Mouse (Mus musculus) midbrain, embryonic 15.5 days (tissue): ENCODE measurements at regions not wholly inside any gene's neighbourhood (a gene's known extent, or its start where the extent isn't known, plus 50 kb on each side); places are given as distances from the start of the nearest gene placed in this dataset.

Experiments
- ATAC-seq: fragments of 200-750 bp; cut with Nextera tagmentation; replicated peaks from 2 replicates; pipeline ENCODE4 v1.8.0; 2017; ENCODE audit warnings: moderate TSS enrichment
- H3K27ac ChIP-seq: fragments of 300-500 bp; sonication (generic); 2 replicates; pipeline ENCODE4 v1.5.1; 2015; ENCODE audit warnings: mild to moderate bottlenecking, inconsistent platforms
- H3K27me3 ChIP-seq: fragments of 300-500 bp; sonication (generic); replicated peaks from 2 replicates; pipeline ENCODE4 v1.6.1; 2015; ENCODE audit warnings: inconsistent platforms
- H3K36me3 ChIP-seq: fragments of 300-500 bp; sonication (generic); replicated peaks from 2 replicates; pipeline ENCODE4 v1.6.1; 2015; ENCODE audit warnings: inconsistent platforms
- H3K4me1 ChIP-seq: fragments of 300-500 bp; sonication (generic); 2 replicates; pipeline ENCODE4 v1.6.1; 2015; ENCODE audit warnings: inconsistent platforms
- H3K4me2 ChIP-seq: fragments of 300-500 bp; sonication (generic); 2 replicates; pipeline ENCODE4 v1.6.1; 2015; ENCODE audit warnings: inconsistent platforms, mild to moderate bottlenecking, moderate library complexity
- H3K4me3 ChIP-seq: fragments of 300-500 bp; sonication (generic); 2 replicates; pipeline ENCODE4 v1.5.1; 2015; ENCODE audit warnings: mild to moderate bottlenecking, inconsistent platforms
- H3K9ac ChIP-seq: fragments of 300-500 bp; sonication (generic); 2 replicates; pipeline ENCODE4 v1.6.1; 2015; ENCODE audit warnings: mild to moderate bottlenecking, inconsistent platforms
- H3K9me3 ChIP-seq: fragments of 300-500 bp; sonication (generic); 2 replicates; pipeline ENCODE4 v1.6.1; 2016; ENCODE audit warnings: inconsistent platforms
- WGBS: fragments of 180-500 bp; shearing (Covaris S2); methylation state at CpG from one replicate; pipeline ENCODE4 v1.1.7; 2015; ENCODE audit warnings: mixed read lengths; 5-methylcytosine and 5-hydroxymethylcytosine counted together

GRCm38 (mm10) chr12:16391630-16392269, 219.0 kb downstream of the Lpin1 start:
- no peak overlapping the region for H3K27ac ChIP-seq
- no peaks in the 10 kb centered on the region for H3K9me3 ChIP-seq
- H3K9ac ChIP-seq: no peak overlapping the region
- no peaks in the 10 kb centered on the region for H3K27me3 ChIP-seq
- no peak for ATAC-seq
- H3K4me3 ChIP-seq: no peak overlapping the region
- no peaks in the 10 kb centered on the region for H3K36me3 ChIP-seq
- H3K4me2 ChIP-seq: no peak overlapping the region
- H3K4me1 ChIP-seq: no peaks in the 10 kb centered on the region
- WGBS: 79% methylated on average over 5 of the region's 5 CpGs

DNA sequence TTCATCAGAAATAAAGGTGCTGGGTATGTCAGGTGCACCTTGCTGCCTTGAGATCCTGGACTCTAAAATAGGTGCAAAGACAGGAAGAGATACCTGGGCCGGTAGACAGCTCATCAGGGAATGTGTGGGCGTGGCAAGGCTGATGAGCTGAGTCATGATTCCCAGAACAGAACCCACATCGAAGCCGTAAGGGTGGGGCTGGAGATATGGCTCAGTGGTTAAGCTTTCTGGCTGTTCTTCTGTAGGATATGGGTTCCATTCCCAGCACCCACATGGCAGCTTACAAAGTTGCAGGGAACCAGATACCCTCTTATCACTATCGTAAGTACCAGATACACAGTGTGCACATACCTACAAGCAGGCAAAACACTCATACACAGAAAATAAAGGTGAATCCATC, 219.6 kb downstream of the Lpin1 start:
- no peak for ATAC-seq
- H3K4me1 ChIP-seq: no peaks in the 10 kb centered on the region
- H3K36me3 ChIP-seq: no peaks in the 10 kb centered on the region
- no peak overlapping the region for H3K4me3 ChIP-seq
- no peak overlapping the region for H3K9ac ChIP-seq
- no peak overlapping the region for H3K27ac ChIP-seq
- H3K27me3 ChIP-seq: no peaks in the 10 kb centered on the region
- no peak overlapping the region for H3K4me2 ChIP-seq
- WGBS: 93% methylated on average over 5 of the region's 5 CpGs
- H3K9me3 ChIP-seq: no peaks in the 10 kb centered on the region

DNA sequence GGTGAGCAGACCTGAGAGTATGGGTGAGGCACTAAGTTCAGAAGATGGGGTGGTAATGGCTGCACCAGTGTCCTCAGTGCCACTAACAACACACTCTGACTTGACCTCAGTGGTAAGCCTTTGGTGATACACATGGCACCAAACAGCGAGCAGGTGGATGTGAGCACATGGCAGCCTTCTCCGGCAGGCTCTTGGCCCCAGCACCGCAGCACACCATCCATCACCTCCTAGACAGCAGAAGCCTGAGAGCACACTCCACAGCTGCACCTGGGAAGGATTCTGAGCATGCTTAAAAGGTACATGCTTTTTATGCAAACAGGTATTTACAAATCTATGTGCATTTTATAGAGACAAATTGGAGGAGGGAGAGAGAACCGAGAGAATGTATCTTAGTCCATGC, 223.7 kb downstream of the Lpin1 start:
- no peak overlapping the region for H3K4me2 ChIP-seq
- no peak overlapping the region for H3K9ac ChIP-seq
- WGBS: 93% methylated on average over 4 of the region's 4 CpGs
- ATAC-seq: no peak
- no peaks in the 10 kb centered on the region for H3K9me3 ChIP-seq
- no peaks in the 10 kb centered on the region for H3K4me1 ChIP-seq
- H3K27me3 ChIP-seq: no peaks in the 10 kb centered on the region
- H3K36me3 ChIP-seq: no peaks in the 10 kb centered on the region
- no peak overlapping the region for H3K27ac ChIP-seq
- H3K4me3 ChIP-seq: no peak overlapping the region

- WGBS: 88% methylated on average over 1 of the region's 1 CpGs
- Histone ChIP-seq H3K4me2 (no peak overlapping the region), H3K4me3 (no peak overlapping the region), H3K9ac (no peak overlapping the region), H3K36me3 (no peaks in the 10 kb centered on the region), H3K9me3 (no peaks in the 10 kb centered on the region), H3K27ac (no peak overlapping the region), H3K27me3 (no peaks in the 10 kb centered on the region), H3K4me1 (no peaks in the 10 kb centered on the region)
- no peak for ATAC-seq
Observed at GRCm38 (mm10) chr12:16384396-16384795, 226.4 kb downstream of the Lpin1 start.

DNA sequence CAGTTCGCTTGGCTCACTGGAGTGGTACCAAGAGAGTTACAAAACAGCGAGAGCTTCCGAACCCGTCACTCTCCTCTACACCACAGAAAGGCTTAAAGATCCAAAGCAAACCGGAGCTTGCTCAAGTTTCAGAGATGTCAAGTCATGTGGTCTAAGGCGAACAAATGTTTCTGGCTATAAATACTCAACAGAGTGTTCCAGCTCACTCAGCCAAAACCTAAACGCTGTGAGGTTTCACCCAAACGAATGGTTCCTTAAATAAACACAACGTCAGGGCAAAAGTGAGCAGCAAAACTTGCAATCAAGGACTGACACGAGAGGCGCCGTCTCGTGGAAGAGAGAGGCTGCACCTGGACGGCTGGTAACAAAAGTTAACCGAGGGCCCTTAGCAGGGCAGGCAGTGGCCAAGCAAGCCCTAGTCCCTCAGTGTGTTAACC, 227.2 kb downstream of the Lpin1 start:
- no peak overlapping the region for H3K4me3 ChIP-seq
- H3K27me3 ChIP-seq: no peaks in the 10 kb centered on the region
- no peaks in the 10 kb centered on the region for H3K4me1 ChIP-seq
- no peak overlapping the region for H3K9ac ChIP-seq
- ATAC-seq: no peak
- H3K4me2 ChIP-seq: no peak overlapping the region
- no peaks in the 10 kb centered on the region for H3K36me3 ChIP-seq
- H3K27ac ChIP-seq: no peak overlapping the region
- no peaks in the 10 kb centered on the region for H3K9me3 ChIP-seq
- 87% methylated on average over 15 of the region's 15 CpGs for WGBS

GRCm38 (mm10) chr12:16382417-16382988, 228.3 kb downstream of the Lpin1 start:
- Histone ChIP-seq H3K36me3 (no peaks in the 10 kb centered on the region), H3K9me3 (no peaks in the 10 kb centered on the region), H3K4me2 (no peak overlapping the region), H3K9ac (no peak overlapping the region), H3K27me3 (no peaks in the 10 kb centered on the region), H3K4me3 (no peak overlapping the region), H3K27ac (no peak overlapping the region), H3K4me1 (no peaks in the 10 kb centered on the region)
- no peak for ATAC-seq
- WGBS: 76% methylated on average over 11 of the region's 11 CpGs

GRCm38 (mm10) chr12:16381026-16381425, 229.7 kb downstream of the Lpin1 start:
- no peaks in the 10 kb centered on the region for H3K9me3 ChIP-seq
- WGBS: 87% methylated on average over 4 of the region's 4 CpGs
- no peaks in the 10 kb centered on the region for H3K27me3 ChIP-seq
- ATAC-seq: no peak
- H3K4me2 ChIP-seq: no peak overlapping the region
- H3K4me1 ChIP-seq: no peaks in the 10 kb centered on the region
- H3K27ac ChIP-seq: no peak overlapping the region
- no peak overlapping the region for H3K9ac ChIP-seq
- H3K36me3 ChIP-seq: no peaks in the 10 kb centered on the region
- H3K4me3 ChIP-seq: no peak overlapping the region

DNA sequence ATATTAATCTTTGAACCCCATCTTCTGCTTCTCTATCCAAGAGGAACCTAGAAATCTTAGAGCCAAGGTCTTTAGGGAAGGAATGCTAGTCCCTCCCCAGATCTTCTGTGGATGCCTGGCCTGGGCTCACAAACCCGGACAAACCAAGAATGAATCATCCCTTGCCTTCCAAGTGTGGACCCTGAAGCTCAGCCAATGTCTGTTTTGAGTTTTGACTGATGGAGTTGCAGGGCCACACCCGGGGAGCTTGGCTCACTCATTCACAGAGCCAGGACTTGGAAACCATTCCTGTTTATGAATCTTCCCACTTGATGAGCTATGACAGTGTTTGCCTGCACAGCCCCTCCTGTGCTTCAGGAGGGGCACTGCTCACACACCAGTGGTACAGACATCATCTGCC, 230.4 kb downstream of the Lpin1 start:
- H3K27me3 ChIP-seq: no peaks in the 10 kb centered on the region
- WGBS: 78% methylated on average over 2 of the region's 2 CpGs
- no peaks in the 10 kb centered on the region for H3K9me3 ChIP-seq
- ATAC-seq: no peak
- H3K4me3 ChIP-seq: no peak overlapping the region
- no peak overlapping the region for H3K9ac ChIP-seq
- no peak overlapping the region for H3K27ac ChIP-seq
- no peak overlapping the region for H3K4me2 ChIP-seq
- no peaks in the 10 kb centered on the region for H3K4me1 ChIP-seq
- H3K36me3 ChIP-seq: no peaks in the 10 kb centered on the region

DNA sequence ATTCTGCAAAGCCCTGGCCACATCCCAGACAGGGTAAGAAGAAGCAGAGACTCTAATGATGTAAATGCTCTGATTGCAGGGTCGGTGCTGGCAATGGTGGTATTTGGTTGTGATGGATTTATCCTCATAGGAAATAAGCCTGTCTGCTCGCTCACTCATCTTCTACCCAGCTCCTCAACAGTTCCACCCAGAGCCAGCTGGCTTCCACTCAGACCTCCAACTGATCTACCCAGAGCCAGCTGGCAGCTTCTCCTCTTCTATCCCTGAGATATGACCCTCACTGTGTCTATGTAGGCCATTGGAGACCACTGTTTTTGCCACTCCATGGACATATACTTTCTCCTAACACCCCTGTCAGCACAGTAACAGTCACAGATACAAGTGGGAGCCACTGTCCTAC, 231.4 kb downstream of the Lpin1 start:
- no peaks in the 10 kb centered on the region for H3K9me3 ChIP-seq
- H3K4me3 ChIP-seq: no peak overlapping the region
- H3K27me3 ChIP-seq: no peaks in the 10 kb centered on the region
- no peak overlapping the region for H3K9ac ChIP-seq
- H3K27ac ChIP-seq: no peak overlapping the region
- no peak for ATAC-seq
- H3K36me3 ChIP-seq: no peaks in the 10 kb centered on the region
- WGBS: 86% methylated on average over 2 of the region's 2 CpGs
- no peak overlapping the region for H3K4me2 ChIP-seq
- no peaks in the 10 kb centered on the region for H3K4me1 ChIP-seq

DNA sequence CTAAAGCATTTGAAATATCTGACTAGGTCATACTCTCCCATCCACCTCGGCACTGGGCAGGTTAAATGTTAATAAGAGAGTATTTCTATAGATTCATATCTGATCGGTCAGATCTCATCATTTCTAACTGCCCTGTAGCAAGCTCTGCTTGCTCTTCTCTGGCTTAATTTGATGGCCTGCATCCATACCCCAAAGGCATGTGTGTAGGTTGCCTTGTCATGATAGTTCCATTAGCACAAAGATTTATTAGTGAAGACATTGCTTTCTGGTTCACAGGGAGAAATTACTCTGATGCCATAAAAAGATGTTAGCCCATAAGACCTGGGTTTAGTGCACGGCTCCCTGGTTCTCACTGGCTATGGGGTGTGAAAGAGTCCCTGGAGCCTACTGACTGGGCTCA, 232.3 kb downstream of the Lpin1 start:
- no peak overlapping the region for H3K9ac ChIP-seq
- no peaks in the 10 kb centered on the region for H3K9me3 ChIP-seq
- H3K27ac ChIP-seq: no peak overlapping the region
- no peak overlapping the region for H3K4me3 ChIP-seq
- no peak overlapping the region for H3K4me2 ChIP-seq
- no peaks in the 10 kb centered on the region for H3K36me3 ChIP-seq
- WGBS: 90% methylated on average over 3 of the region's 3 CpGs
- H3K27me3 ChIP-seq: no peaks in the 10 kb centered on the region
- no peaks in the 10 kb centered on the region for H3K4me1 ChIP-seq
- no peak for ATAC-seq

DNA sequence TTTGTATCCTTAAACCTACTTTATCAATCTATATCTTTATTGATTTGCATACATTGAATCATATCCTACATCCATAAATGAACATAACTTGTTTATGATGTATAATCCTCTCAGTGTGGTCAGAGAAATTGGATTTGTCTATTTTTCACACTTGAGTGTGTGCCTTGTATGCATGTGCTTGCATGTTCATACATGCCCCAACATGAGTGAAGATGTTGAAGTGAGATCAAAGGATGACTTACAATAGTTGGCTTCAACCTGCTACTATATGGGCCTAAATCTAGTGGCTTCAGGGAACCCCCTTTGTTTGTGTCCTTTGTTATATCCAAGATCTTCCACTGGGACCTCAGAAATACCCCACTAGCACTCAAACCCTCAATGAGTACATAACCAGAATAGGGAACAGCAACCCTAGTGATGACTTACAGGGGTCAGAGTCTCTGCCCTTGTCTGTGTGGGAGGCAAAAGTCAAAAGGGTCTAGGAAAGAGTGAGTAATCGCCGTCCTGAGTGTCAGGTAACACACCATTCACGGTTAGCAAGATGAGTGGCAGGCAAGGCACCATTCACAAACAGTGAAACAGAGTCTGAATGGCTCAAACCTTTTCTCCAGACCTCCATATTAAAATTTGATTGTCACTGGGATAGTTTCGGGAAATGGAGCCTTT, 236.3 kb downstream of the Lpin1 start:
- no peak overlapping the region for H3K9ac ChIP-seq
- H3K4me2 ChIP-seq: no peak overlapping the region
- no peaks in the 10 kb centered on the region for H3K4me1 ChIP-seq
- no peak for ATAC-seq
- no peaks in the 10 kb centered on the region for H3K9me3 ChIP-seq
- H3K4me3 ChIP-seq: no peak overlapping the region
- H3K36me3 ChIP-seq: no peaks in the 10 kb centered on the region
- no peak overlapping the region for H3K27ac ChIP-seq
- H3K27me3 ChIP-seq: no peaks in the 10 kb centered on the region
- 89% methylated on average over 4 of the region's 4 CpGs for WGBS

DNA sequence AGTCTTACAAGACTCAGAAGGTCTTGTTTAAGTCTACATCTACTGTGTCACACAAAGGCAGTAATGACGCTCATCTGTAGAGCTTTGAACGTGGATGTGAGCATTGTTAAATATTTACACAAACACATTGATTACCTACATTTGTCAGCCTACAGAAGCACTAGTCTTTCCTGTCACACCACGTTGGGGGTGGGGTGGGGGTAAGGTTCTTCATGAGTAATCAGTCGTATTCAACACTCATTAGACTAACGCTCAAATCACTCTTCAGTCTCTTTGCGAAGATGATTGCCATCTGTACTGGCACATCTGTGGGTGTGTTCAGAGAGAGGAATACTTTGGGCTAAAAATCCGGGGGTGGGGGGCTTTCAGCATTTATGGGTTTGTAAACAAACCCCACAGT, 240.7 kb downstream of the Lpin1 start:
- Histone ChIP-seq H3K4me3 (no peak overlapping the region), H3K9ac (no peak overlapping the region), H3K4me2 (no peak overlapping the region), H3K27ac (no peak overlapping the region), H3K27me3 (no peaks in the 10 kb centered on the region), H3K9me3 (no peaks in the 10 kb centered on the region), H3K4me1 (no peaks in the 10 kb centered on the region), H3K36me3 (no peaks in the 10 kb centered on the region)
- WGBS: 86% methylated on average over 7 of the region's 7 CpGs
- ATAC-seq: no peak

DNA sequence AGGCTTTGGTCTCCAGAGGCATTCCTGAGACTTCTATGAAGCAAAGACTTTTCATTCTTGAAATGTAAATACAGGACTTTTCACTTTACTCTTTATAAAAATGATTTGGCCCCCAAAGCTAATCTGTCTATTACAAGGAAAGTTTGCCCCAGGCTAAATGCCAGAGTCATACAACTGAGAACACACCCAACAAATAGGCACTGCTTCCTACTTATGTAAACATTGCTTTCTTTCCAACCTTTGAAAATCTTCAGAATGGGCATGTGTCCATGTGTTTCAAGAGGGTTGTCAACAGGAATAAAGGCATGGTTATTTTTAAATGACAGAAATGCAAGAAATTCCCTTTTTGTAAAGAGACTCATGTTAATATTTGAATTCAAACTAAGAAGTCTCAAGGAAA, 248.4 kb downstream of the Lpin1 start:
- no peak for ATAC-seq
- H3K27ac ChIP-seq: no peak overlapping the region
- no peak overlapping the region for H3K4me2 ChIP-seq
- H3K9ac ChIP-seq: no peak overlapping the region
- H3K4me1 ChIP-seq: no peaks in the 10 kb centered on the region
- no peaks in the 10 kb centered on the region for H3K27me3 ChIP-seq
- H3K4me3 ChIP-seq: no peak overlapping the region
- H3K36me3 ChIP-seq: no peaks in the 10 kb centered on the region
- H3K9me3 ChIP-seq: no peaks in the 10 kb centered on the region
